Comparison of ENCODE assay signal across 21 mouse cellular contexts in the genomic region with DNA sequence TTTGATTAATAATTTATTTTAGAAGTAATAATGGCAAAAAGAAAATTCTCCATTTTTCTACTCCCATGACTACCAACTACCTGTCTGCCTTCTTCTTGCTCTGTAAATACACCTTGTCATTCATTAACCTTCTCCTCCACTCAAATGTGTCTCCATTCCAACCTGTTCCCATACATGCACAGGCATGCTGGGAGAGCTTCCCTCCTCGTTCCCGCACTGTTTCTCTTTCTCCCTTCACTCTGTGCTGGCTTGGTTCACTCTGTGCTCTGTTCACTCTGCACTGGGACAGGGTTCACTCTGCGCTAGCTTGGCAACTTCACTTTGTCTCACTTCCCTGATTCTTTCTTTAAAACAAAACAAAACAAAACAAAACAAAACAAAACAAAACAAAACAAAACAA. TPM values are rescaled to one million over a fixed set of nuclear protein-coding genes. Genes with fewer than 3 reads are reported as not detected.
A peak's percentile ranks its signal among the peaks of the same experiment; 100 is the strongest.
DNase-seq lines count a peak whose midpoint lies in the region; ATAC-seq and TF ChIP-seq lines count a peak whose summit lies in the region.
"Had no signal": no experiment of that assay in that cellular context is flagged by ENCODE, and none has a peak within 500 bp of the region (broad histone marks: within the 10 kb centered on the region; RNA-seq: fewer than 3 reads in every experiment).

No protein-coding gene starts in this region.

- dilution Hi-C loops in CH12.LX (cut with MboI; ENCODE audit: extremely low pct_ligation_motif_present, extremely low pct_unique_long_range_greater_than_20kb, low sequenced_read_pairs) = no loop called here

- H3K79me2 ChIP-seq in liver, adult 2 months (ENCODE audit: control insufficient read depth, insufficient read depth, low read length) = no peaks in the 10 kb centered on the region
- H3K79me2 ChIP-seq in CH12.LX (replicated peaks; ENCODE audit: control insufficient read depth, extremely low read depth, insufficient read depth, poor library complexity, severe bottlenecking) = no peaks in the 10 kb centered on the region

- no peaks in the 10 kb centered on the region for H3K27me3 ChIP-seq in liver, adult 2 months (ENCODE audit: control insufficient read depth, insufficient read depth, low read length)
- no peaks in the 10 kb centered on the region for H3K27me3 ChIP-seq in CH12.LX (replicated peaks)
- no peaks in the 10 kb centered on the region for H3K27me3 ChIP-seq in small intestine, adult 2 months (ENCODE audit: control insufficient read depth, insufficient read depth, low read length)
- no peaks in the 10 kb centered on the region for H3K27me3 ChIP-seq in hindbrain, embryonic 16.5 days (replicated peaks; ENCODE audit: control insufficient read depth, insufficient read depth, low read length)
- H3K27me3 ChIP-seq: heart, embryonic 12.5 days; limb, embryonic 13.5 days; midbrain, embryonic 15.5 days had no signal

- in situ Hi-C loops in CH12.LX (cut with MboI; ENCODE audit: low pct_ligation_motif_present, low pct_unique_long_range_greater_than_20kb, low sequenced_read_pairs) = no loop called here

- no peak for TF ChIP-seq POLR2A in liver, adult 2 months (IDR thresholded peaks at IDR 0.05; ENCODE audit: extremely low read depth, insufficient read depth, low read length)
- no peak; the same call in 1 of the 2 replicates for TF ChIP-seq POLR2A in CH12.LX (IDR thresholded peaks at IDR 0.05; ENCODE audit: low read depth, low read length)
- TF ChIP-seq POLR2A in bone marrow, adult 2 months (IDR thresholded peaks at IDR 0.05; ENCODE audit: borderline replicate concordance, control insufficient read depth, low read depth, low read length) = no peak
- no peak for TF ChIP-seq POLR2A in small intestine, adult 2 months (IDR thresholded peaks at IDR 0.05; ENCODE audit: low read depth, low read length)

- H3K4me3 ChIP-seq in liver, adult 2 months (ENCODE audit: insufficient read depth, low read depth, low read length) = no peak overlapping the region
- peak overlapping the region; percentile 50 to 60 (median 60) for H3K4me3 ChIP-seq in CH12.LX (replicated peaks in 1 of 3; ENCODE audit: low read depth in 2 of 3, low read length in 2 of 3, poor library complexity in 1 of 3)
- peak overlapping the region; percentile 56 for H3K4me3 ChIP-seq in bone marrow, adult 2 months (replicated peaks; ENCODE audit: control insufficient read depth, low read depth, low read length)
- H3K4me3 ChIP-seq in small intestine, adult 2 months (ENCODE audit: low read depth, low read length) = peak overlapping the region; percentile 24
- no peak overlapping the region for H3K4me3 ChIP-seq in hindbrain, embryonic 16.5 days (ENCODE audit: low read length)
- H3K4me3 ChIP-seq: embryonic facial prominence, embryonic 10.5 days; erythroblast, embryonic 14.5 days; heart, embryonic 12.5 days; limb, embryonic 13.5 days; midbrain, embryonic 15.5 days had no signal

- ATAC-seq in hindbrain, embryonic 16.5 days = no peak
- ATAC-seq: forebrain, embryonic 16.5 days; midbrain, embryonic 15.5 days had no signal

- no peak for TF ChIP-seq CTCF in liver, adult 2 months (IDR thresholded peaks at IDR 0.05; ENCODE audit: low read depth, low read length)
- TF ChIP-seq CTCF in CH12.LX (conservative IDR thresholded peaks at IDR 0.05 in 1 of 2, IDR thresholded peaks at IDR 0.05 in 1 of 2; ENCODE audit: low read depth in 2 of 2, low read length in 2 of 2) = no peak
- no peak for TF ChIP-seq CTCF in bone marrow, adult 2 months (IDR thresholded peaks at IDR 0.05; ENCODE audit: control insufficient read depth, insufficient read depth, low read length)
- TF ChIP-seq CTCF in small intestine, adult 2 months (IDR thresholded peaks at IDR 0.05; ENCODE audit: extremely low read depth, insufficient read length, insufficient replicate concordance, low read depth, low read length) = no peak

- 28% methylated on average over 3 of the region's 3 CpGs for WGBS in liver, adult 2 months
- WGBS in bone marrow, adult 2 months = 64% methylated on average over 3 of the region's 3 CpGs
- WGBS in small intestine, adult 2 months = 16% methylated on average over 3 of the region's 3 CpGs
- 67% methylated on average over 3 of the region's 3 CpGs for WGBS in hindbrain, embryonic 16.5 days

- no peaks in the 10 kb centered on the region for H3K4me1 ChIP-seq in liver, adult 2 months (ENCODE audit: control insufficient read depth, insufficient read depth, low read length)
- peaks cover 12 to 25% of the 10 kb centered on the region in 2 experiments for H3K4me1 ChIP-seq in CH12.LX (ENCODE audit: control insufficient read depth in 1 of 2, insufficient read depth in 2 of 2)
- peaks cover 4% of the 10 kb centered on the region for H3K4me1 ChIP-seq in bone marrow, adult 2 months (ENCODE audit: control insufficient read depth, insufficient read depth, low read length)
- H3K4me1 ChIP-seq in small intestine, adult 2 months (ENCODE audit: control insufficient read depth, insufficient read depth, insufficient read length, low read length) = peaks cover 3% of the 10 kb centered on the region; the same call in 1 of the 2 replicates
- no peaks in the 10 kb centered on the region for H3K4me1 ChIP-seq in hindbrain, embryonic 16.5 days (ENCODE audit: control insufficient read depth, insufficient read depth, low read depth, low read length)
- H3K4me1 ChIP-seq: midbrain, embryonic 15.5 days had no signal

- H3K9ac ChIP-seq in liver, adult 2 months (ENCODE audit: low read depth, low read length) = no peak overlapping the region
- H3K9ac ChIP-seq in CH12.LX (ENCODE audit: insufficient read depth, low read depth) = peak overlapping the region; percentile 27; the same call in 1 of the 2 replicates
- H3K9ac ChIP-seq in hindbrain, embryonic 16.5 days (ENCODE audit: low read depth, low read length) = no peak overlapping the region
- H3K9ac ChIP-seq: heart, embryonic 12.5 days; limb, embryonic 13.5 days; lung, embryonic 14.5 days; midbrain, embryonic 15.5 days had no signal

- no peak overlapping the region for H3K27ac ChIP-seq in liver, adult 2 months (replicated peaks; ENCODE audit: insufficient read depth, low read depth, low read length)
- peak overlapping the region; percentile 30; the same call in 1 of the 2 replicates for H3K27ac ChIP-seq in CH12.LX (ENCODE audit: insufficient read depth, low read depth)
- H3K27ac ChIP-seq in bone marrow, adult 2 months (ENCODE audit: control insufficient read depth, insufficient read depth, low read depth, low read length, poor library complexity) = peak overlapping the region; percentile 31; the same call in 1 of the 2 replicates
- H3K27ac ChIP-seq in small intestine, adult 2 months (ENCODE audit: insufficient read depth, low read depth, low read length) = no peak overlapping the region; the same call in 1 of the 2 replicates
- no peak overlapping the region for H3K27ac ChIP-seq in hindbrain, embryonic 16.5 days (ENCODE audit: low read depth, low read length)
- H3K27ac ChIP-seq: embryonic facial prominence, embryonic 10.5 days; limb, embryonic 13.5 days; midbrain, embryonic 15.5 days had no signal

- H3K4me2 ChIP-seq in CH12.LX (ENCODE audit: insufficient read depth, low read depth, poor library complexity, severe bottlenecking) = peak overlapping the region; percentile 80
- no peak overlapping the region for H3K4me2 ChIP-seq in hindbrain, embryonic 16.5 days (ENCODE audit: low read length)
- H3K4me2 ChIP-seq: heart, embryonic 12.5 days; limb, embryonic 13.5 days; lung, embryonic 14.5 days; midbrain, embryonic 15.5 days had no signal

- no peak for TF ChIP-seq EP300 in CH12.LX (IDR thresholded peaks at IDR 0.05; ENCODE audit: low read length)

- H3K36me3 ChIP-seq in liver, adult 2 months (ENCODE audit: control insufficient read depth, insufficient read depth, low read length) = no peaks in the 10 kb centered on the region
- H3K36me3 ChIP-seq in CH12.LX (replicated peaks in 1 of 2; ENCODE audit: control insufficient read depth in 1 of 2, insufficient read depth in 1 of 2, low read length in 1 of 2) = peaks cover 0 to 2% of the 10 kb centered on the region in 2 experiments
- H3K36me3 ChIP-seq in small intestine, adult 2 months (ENCODE audit: control insufficient read depth, insufficient read depth, low read length) = no peaks in the 10 kb centered on the region
- H3K36me3 ChIP-seq in hindbrain, embryonic 16.5 days (ENCODE audit: control insufficient read depth, insufficient read depth, low read length) = no peaks in the 10 kb centered on the region
- H3K36me3 ChIP-seq: embryonic facial prominence, embryonic 10.5 days; heart, embryonic 12.5 days; limb, embryonic 13.5 days; midbrain, embryonic 15.5 days had no signal

- H3K9me3 ChIP-seq in CH12.LX (replicated peaks; ENCODE audit: low read length) = no peaks in the 10 kb centered on the region
- no peaks in the 10 kb centered on the region for H3K9me3 ChIP-seq in hindbrain, embryonic 16.5 days (ENCODE audit: control insufficient read depth, low read length)
- H3K9me3 ChIP-seq: embryonic facial prominence, embryonic 10.5 days; heart, embryonic 12.5 days; limb, embryonic 13.5 days; midbrain, embryonic 15.5 days had no signal

- TF ChIP-seq RAD21 in CH12.LX (IDR thresholded peaks at IDR 0.05; ENCODE audit: low read depth, low read length) = no peak

- peak; percentile 23 for DNase-seq in liver, adult 2 months (ENCODE audit: extremely low read depth, low read depth, low spot score)
- DNase-seq in liver = no peak
- DNase-seq in CH12.LX (ENCODE audit: extremely low read depth) = no peak
- no peak for DNase-seq in layer of hippocampus, adult 18-20 months (ENCODE audit: low spot score in 2 of 2)
- DNase-seq: adrenal gland, postnatal 36 days; cerebellum, adult 11-12 months; cerebellum, postnatal 36 days; gastrocnemius, postnatal 14 days; kidney, adult 9 months; lung, embryonic 14.5 days; thymus, postnatal 14 days had no signal

RNA-seq across cellular contexts. Expression of gene Fcrl1, which starts 1.0 kb away (rescaled TPM):
- 0.37 and 0.60 TPM in 2 replicates for total RNA-seq in liver, adult 2 months (2014; rRNA removed)
- polyA plus RNA-seq in liver, adult 2 months (2012; rRNA removed) = 0.22 and 0.44 TPM in 2 replicates
- total RNA-seq in CH12.LX (2012; rRNA removed) (17.6 and 20.6 TPM in 2 replicates), CH12.LX (2014; rRNA removed) (45.2 and 47.1 TPM in 2 replicates)
- polyA plus RNA-seq in CH12.LX (2012; ENCODE audit: insufficient read length, low read depth) = 50.1 and 54.9 TPM in 2 replicates
- polyA plus RNA-seq in bone marrow, adult 2 months (2011; ENCODE audit: insufficient read depth, insufficient read length, low replicate concordance, missing spikeins) = 7.1 and 14.9 TPM in 2 replicates
- 0.75 and 2.0 TPM in 2 replicates for polyA plus RNA-seq in small intestine, adult 2 months (2012; rRNA removed)
- polyA plus RNA-seq in hindbrain, embryonic 16.5 days (2015; fragmentation: Nextera tagmentation; extraction: Ambion mirVana) = 0.35 TPM in 1 of 2 replicates, not detected in the other
- under 1 TPM; 0.17 to 0.41 TPM for total RNA-seq in layer of hippocampus, adult 18-20 months (2021)
- total RNA-seq: gastrocnemius, postnatal 14 days had no signal
- polyA plus RNA-seq: embryonic facial prominence, embryonic 10.5 days; erythroblast, embryonic 14.5 days; forebrain, embryonic 16.5 days; heart, embryonic 12.5 days; lung, embryonic 14.5 days; midbrain, embryonic 15.5 days had no signal

RNA-seq across cellular contexts. Expression of gene Cd5l, which starts 19.5 kb away (rescaled TPM):
- total RNA-seq in liver, adult 2 months (2014; rRNA removed) = 135 and 162 TPM in 2 replicates
- polyA plus RNA-seq in liver, adult 2 months (2012; rRNA removed) = 32.4 and 63.9 TPM in 2 replicates
- 0.13 and 0.17 TPM in 2 replicates for total RNA-seq in CH12.LX (2012; rRNA removed)
- 0.11 and 0.15 TPM in 2 replicates for total RNA-seq in CH12.LX (2014; rRNA removed)
- polyA plus RNA-seq in CH12.LX (2012; ENCODE audit: insufficient read length, low read depth) = 0.11 TPM in 1 of 2 replicates, not detected in the other
- polyA plus RNA-seq in bone marrow, adult 2 months (2011; ENCODE audit: insufficient read depth, insufficient read length, low replicate concordance, missing spikeins) = 18.0 and 19.2 TPM in 2 replicates
- polyA plus RNA-seq in small intestine, adult 2 months (2012; rRNA removed) = 0.11 TPM in 1 of 2 replicates, not detected in the other
- polyA plus RNA-seq in hindbrain, embryonic 16.5 days (2015; fragmentation: Nextera tagmentation; extraction: Ambion mirVana) = 0.07 and 0.08 TPM in 2 replicates
- total RNA-seq in layer of hippocampus, adult 18-20 months (2021) = not detected
- total RNA-seq: gastrocnemius, postnatal 14 days had no signal
- polyA plus RNA-seq: embryonic facial prominence, embryonic 10.5 days; forebrain, embryonic 16.5 days had no signal

RNA-seq across cellular contexts. Expression of gene Fcrl5, which starts 58.3 kb away (rescaled TPM):
- total RNA-seq in liver, adult 2 months (2014; rRNA removed) = 0.07 TPM in 1 of 2 replicates, not detected in the other
- 0.04 TPM in 1 of 2 replicates, not detected in the other for polyA plus RNA-seq in liver, adult 2 months (2012; rRNA removed)
- 3.8 and 5.5 TPM in 2 replicates for total RNA-seq in CH12.LX (2012; rRNA removed)
- total RNA-seq in CH12.LX (2014; rRNA removed) = 18.5 and 19.2 TPM in 2 replicates
- polyA plus RNA-seq in CH12.LX (2012; ENCODE audit: insufficient read length, low read depth) = 16.9 and 20.7 TPM in 2 replicates
- not detected in 2 replicates for polyA plus RNA-seq in bone marrow, adult 2 months (2011; ENCODE audit: insufficient read depth, insufficient read length, low replicate concordance, missing spikeins)
- not detected in 2 replicates for polyA plus RNA-seq in small intestine, adult 2 months (2012; rRNA removed)
- polyA plus RNA-seq in hindbrain, embryonic 16.5 days (2015; fragmentation: Nextera tagmentation; extraction: Ambion mirVana) = not detected in 2 replicates
- total RNA-seq in layer of hippocampus, adult 18-20 months (2021) = not detected
- total RNA-seq: adrenal gland, postnatal 36 days; gastrocnemius, postnatal 14 days; hematopoietic stem cell, adult 5-6 weeks had no signal
- polyA plus RNA-seq: embryonic facial prominence, embryonic 10.5 days; erythroblast, embryonic 14.5 days; forebrain, embryonic 16.5 days; heart, embryonic 12.5 days; limb, embryonic 13.5 days; lung, embryonic 14.5 days; midbrain, embryonic 15.5 days had no signal

Comparison
In these comparisons a context has a peak if more than half of its experiments do, and no peak if none do; other contexts are left out.
1. H3K27ac ChIP-seq: peak in CH12.LX (single experiment) and bone marrow, adult 2 months (single experiment); none in liver, adult 2 months (single experiment), small intestine, adult 2 months (single experiment) and hindbrain, embryonic 16.5 days (single experiment).
2. H3K4me3 ChIP-seq: peak in CH12.LX (3 of 3), bone marrow, adult 2 months (single experiment) and small intestine, adult 2 months (single experiment); none in liver, adult 2 months (single experiment) and hindbrain, embryonic 16.5 days (single experiment).
3. RNA of gene Cd5l, which starts 19.5 kb away (polyA plus RNA-seq): 32.4 to 63.9 TPM in liver, adult 2 months and 18.0 to 19.2 TPM in bone marrow, adult 2 months; 0.11 TPM in CH12.LX, 0.07 to 0.08 TPM in hindbrain, embryonic 16.5 days and 0.11 TPM in small intestine, adult 2 months; every median in the first group is over 10 times any median in the second.
4. RNA of gene Fcrl5, which starts 58.3 kb away (polyA plus RNA-seq): 16.9 to 20.7 TPM in CH12.LX; 0.04 TPM in liver, adult 2 months, not detected in small intestine, adult 2 months, not detected in bone marrow, adult 2 months and not detected in hindbrain, embryonic 16.5 days; every median in the first group is over 10 times any median in the second.